Mouse (Mus musculus) Patski (cell line): ENCODE measurements at regions not wholly inside any gene's neighbourhood (a gene's known extent, or its start where the extent isn't known, plus 50 kb on each side); places are given as distances from the start of the nearest gene placed in this dataset.

Experiments used
- ATAC-seq: fragments of 100-300 bp; one replicate; pipeline ENCODE4 v1.8.0; 2021
- CTCF ChIA-PET: fragments of 350-600 bp; sonication (Branson Sonifier 250); formaldehyde crosslinking; loops from one replicate; lab custom pipeline; 2022; ENCODE audit warnings: inconsistent platforms; lab: Charles Lee
- POLR2A ChIA-PET: fragments of 350-600 bp; sonication (Branson Sonifier 250); formaldehyde crosslinking; loops from one replicate; lab custom pipeline; 2022; ENCODE audit warnings: antibody characterized with exemption, inconsistent platforms; lab: Charles Lee
- DNase-seq: peaks from one replicate; pipeline ENCODE4 v3.0.0-alpha.2; 2011; ENCODE audit warnings: low read depth, low spot score
- H3K27me3 ChIP-seq: fragments of 371-371 bp; one replicate; pipeline ENCODE4 v1.5.1; 2021
- CTCF ChIP-seq: fragments of 100-300 bp; IDR thresholded peaks from one replicate; pipeline ENCODE4 v1.5.1; 2021
- in situ Hi-C: fragments of 300-500 bp; cut with MboI; formaldehyde crosslinking; loops from 3 replicates; pipeline ENCODE4 v1.11.1; 2018; ENCODE audit warnings: low pct_unique_long_range_greater_than_20kb, mixed read lengths

- CTCF ChIA-PET, result interaction anchor here (0.7 kb wide), 1 partner anchor 12 kb away, joined by 3 read pairs; no protein-coding TSS in a partner anchor
- POLR2A ChIA-PET, result no interaction called here
- no peak for TF ChIP-seq CTCF
- DNase-seq, result no peak
- no peak for ATAC-seq
- in situ Hi-C loops, result no loop called here
- H3K27me3 ChIP-seq, result no peaks in the 10 kb centered on the region
Observed at GRCm38 (mm10) chr9:52472859-52473258, 206.7 kb downstream of the AI593442 start.

DNA sequence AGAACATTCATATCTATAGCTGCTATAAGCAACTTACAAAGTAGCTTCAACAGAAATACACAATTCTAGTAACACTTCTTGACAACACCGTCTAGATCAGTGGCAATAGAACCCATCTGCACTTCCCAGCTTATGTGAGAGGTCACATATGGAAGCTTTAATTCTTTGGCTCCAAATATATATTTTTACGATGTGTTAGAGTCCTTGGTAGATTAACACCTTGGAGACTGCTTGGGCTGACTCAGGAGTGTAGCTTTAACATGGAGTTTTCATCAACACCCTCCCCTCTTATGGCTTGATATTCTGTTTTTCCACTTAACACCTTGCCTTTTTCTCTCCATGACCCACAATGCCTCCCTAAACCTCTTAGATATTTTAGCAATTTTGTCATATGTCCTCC, 221.1 kb downstream of the AI593442 start:
- H3K27me3 ChIP-seq, result no peaks in the 10 kb centered on the region
- in situ Hi-C loops, result no loop called here
- DNase-seq (no peak), ATAC-seq (no peak)
- TF ChIP-seq CTCF, result no peak
- POLR2A ChIA-PET, result no interaction called here
- CTCF ChIA-PET, result no interaction called here

DNA sequence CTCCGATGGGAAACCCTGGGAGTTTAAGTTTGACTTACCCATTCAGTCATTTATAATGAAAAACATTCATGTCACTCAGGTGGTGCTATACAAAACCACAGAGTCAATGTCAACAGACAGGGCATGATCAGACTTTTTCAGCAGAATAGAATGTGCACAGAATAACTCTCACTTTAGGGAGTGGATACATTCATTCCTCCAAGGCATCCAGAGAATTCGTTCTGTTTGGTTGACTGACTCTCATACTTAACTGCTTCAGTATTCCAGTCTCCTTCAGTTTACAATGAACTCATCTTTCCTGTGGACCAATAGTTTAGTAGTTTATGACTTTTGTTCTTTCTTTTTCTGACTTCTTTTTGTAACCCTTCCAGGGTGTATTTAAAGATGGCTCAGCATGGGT, 225.1 kb downstream of the AI593442 start:
- ChIA-PET CTCF (interaction anchor here (2.0 kb wide), 1 partner anchor 41 kb away, joined by 6 read pairs; no protein-coding TSS in a partner anchor), POLR2A (no interaction called here)
- H3K27me3 ChIP-seq, result no peaks in the 10 kb centered on the region
- DNase-seq (peak; percentile 38), ATAC-seq (peak; percentile 94)
- TF ChIP-seq CTCF, result no peak
- in situ Hi-C loops, result no loop called here

DNA sequence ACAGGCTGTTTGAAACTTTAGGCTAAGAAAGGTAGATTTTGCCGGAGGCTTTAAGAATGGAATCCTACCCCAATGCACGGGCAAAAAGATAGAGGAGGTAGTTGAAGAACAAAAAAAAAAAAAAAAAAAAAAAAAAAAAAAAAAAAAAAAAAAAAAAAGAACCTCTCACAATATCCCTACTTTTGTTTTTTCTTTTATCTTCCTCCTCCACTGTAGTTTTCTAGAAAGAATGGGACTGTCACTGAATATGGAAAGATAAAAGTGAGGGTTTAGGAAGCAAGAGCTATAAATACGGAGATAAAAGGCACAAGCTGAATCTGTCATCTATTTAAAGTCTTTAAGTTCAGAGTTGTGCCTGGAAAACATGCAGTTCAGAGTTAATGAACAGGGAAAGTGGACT, 227.8 kb downstream of the AI593442 start:
- ChIA-PET POLR2A (no interaction called here), CTCF (no interaction called here)
- TF ChIP-seq CTCF, result no peak
- in situ Hi-C loops, result no loop called here
- DNase-seq (no peak), ATAC-seq (no peak)
- H3K27me3 ChIP-seq, result no peaks in the 10 kb centered on the region

- DNase-seq, result no peak
- in situ Hi-C loops, result no loop called here
- no peak for TF ChIP-seq CTCF
- ChIA-PET CTCF (no interaction called here), POLR2A (no interaction called here)
- ATAC-seq, result no peak
- no peaks in the 10 kb centered on the region for H3K27me3 ChIP-seq
Observed at GRCm38 (mm10) chr9:52448245-52448644, 231.3 kb downstream of the AI593442 start.

- no peaks in the 10 kb centered on the region for H3K27me3 ChIP-seq
- DNase-seq (no peak), ATAC-seq (no peak)
- in situ Hi-C loops, result no loop called here
- ChIA-PET CTCF (no interaction called here), POLR2A (no interaction called here)
- TF ChIP-seq CTCF, result no peak
Observed at GRCm38 (mm10) chr9:52443228-52443627, 236.4 kb downstream of the AI593442 start.

- ATAC-seq (no peak), DNase-seq (no peak)
- H3K27me3 ChIP-seq, result no peaks in the 10 kb centered on the region
- in situ Hi-C loops, result no loop called here
- ChIA-PET POLR2A (no interaction called here), CTCF (no interaction called here)
- no peak for TF ChIP-seq CTCF
Observed at GRCm38 (mm10) chr9:52434215-52434614, 245.4 kb downstream of the AI593442 start.

DNA sequence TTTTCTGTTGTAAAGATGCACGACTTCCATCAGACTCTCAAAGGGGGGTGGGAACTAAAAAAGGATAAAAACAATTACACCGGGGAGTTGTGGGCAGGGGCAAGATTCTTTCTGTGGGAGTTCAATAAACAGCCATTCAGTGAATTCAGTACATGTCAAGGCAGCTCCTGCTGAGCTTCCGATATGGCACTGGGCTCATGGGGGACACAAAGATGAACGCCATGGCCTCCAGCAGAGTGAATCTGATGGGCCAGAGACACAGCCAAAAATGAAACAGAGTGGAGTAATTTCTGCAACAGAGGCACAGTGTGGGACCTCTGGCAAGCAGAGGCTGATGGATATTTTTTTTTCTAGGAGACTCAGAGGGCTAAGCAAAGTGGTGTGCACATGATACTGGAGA, 254.2 kb downstream of the AI593442 start:
- ATAC-seq (no peak), DNase-seq (no peak)
- in situ Hi-C loops, result no loop called here
- POLR2A ChIA-PET, result no interaction called here
- H3K27me3 ChIP-seq, result no peaks in the 10 kb centered on the region
- TF ChIP-seq CTCF, result no peak
- CTCF ChIA-PET, result no interaction called here

- H3K27me3 ChIP-seq, result no peaks in the 10 kb centered on the region
- TF ChIP-seq CTCF, result no peak
- DNase-seq, result no peak
- ChIA-PET CTCF (interaction anchor here (0.6 kb wide), 1 partner anchor 767 kb away, joined by 3 read pairs; no protein-coding TSS in a partner anchor), POLR2A (no interaction called here)
- in situ Hi-C loops, result no loop called here
- no peak for ATAC-seq
Observed at GRCm38 (mm10) chr9:52422622-52423021, 254.2 kb upstream of the Zc3h12c start.

GRCm38 (mm10) chr9:52415706-52416105, 247.3 kb upstream of the Zc3h12c start:
- ChIA-PET POLR2A (no interaction called here), CTCF (no interaction called here)
- no peak for TF ChIP-seq CTCF
- H3K27me3 ChIP-seq, result no peaks in the 10 kb centered on the region
- ATAC-seq (no peak), DNase-seq (no peak)
- in situ Hi-C loops, result no loop called here

DNA sequence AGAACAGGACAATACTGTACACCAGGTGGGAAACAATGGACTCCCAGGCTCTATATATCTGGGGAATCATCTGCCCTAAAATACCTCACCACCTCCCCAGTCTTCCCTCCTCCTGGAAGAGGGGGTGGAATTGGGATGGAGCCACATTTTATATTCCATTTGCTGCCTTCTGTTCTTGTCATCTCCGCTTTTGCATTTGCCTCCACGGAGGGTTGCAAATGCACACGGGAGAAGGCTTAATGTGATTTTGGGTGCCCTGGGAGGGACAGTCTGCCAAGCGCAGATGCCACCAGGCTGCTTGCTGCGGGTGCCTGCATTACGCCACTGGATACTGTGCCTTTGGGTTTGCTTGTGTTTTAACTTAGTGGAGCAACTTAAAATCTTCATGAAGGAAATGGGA, 239.5 kb upstream of the Zc3h12c start:
- ATAC-seq (no peak), DNase-seq (no peak)
- in situ Hi-C loops, result no loop called here
- no peaks in the 10 kb centered on the region for H3K27me3 ChIP-seq
- CTCF ChIA-PET, result no interaction called here
- no peak for TF ChIP-seq CTCF
- POLR2A ChIA-PET, result no interaction called here

DNA sequence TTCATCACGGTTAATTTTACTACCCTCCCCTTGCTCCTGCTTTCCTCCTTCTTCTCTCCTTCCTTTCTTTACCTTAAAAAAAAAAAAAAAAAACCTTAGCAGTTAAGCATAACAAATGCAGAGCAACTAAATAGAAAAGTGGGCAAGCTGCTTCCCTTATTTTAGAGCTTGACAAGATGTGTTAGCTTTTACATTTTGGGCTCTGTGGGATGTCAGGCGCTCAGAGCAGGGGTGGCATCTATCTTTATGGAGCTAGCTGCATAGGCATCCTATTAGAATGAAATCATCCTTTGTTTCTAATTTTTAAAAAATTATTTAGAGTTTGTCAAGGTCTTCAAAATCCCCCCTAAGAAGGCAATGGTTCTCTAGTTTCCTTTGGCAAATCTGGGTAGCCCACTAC, 234.1 kb upstream of the Zc3h12c start:
- ChIA-PET POLR2A (interaction anchor here (0.8 kb wide), 1 partner anchor 10 kb away, joined by 3 read pairs; no protein-coding TSS in a partner anchor), CTCF (no interaction called here)
- ATAC-seq, result no peak
- in situ Hi-C loops, result no loop called here
- H3K27me3 ChIP-seq, result no peaks in the 10 kb centered on the region
- DNase-seq, result no peak
- no peak for TF ChIP-seq CTCF
